Mouse (Mus musculus): ENCODE data around the gene Htra3. TPM values are rescaled to one million over a fixed set of nuclear protein-coding genes. Genes with fewer than 3 reads are reported as not detected.

Gene Htra3
- polyA plus RNA-seq, 1 experiment: 7.1 TPM

DNA sequence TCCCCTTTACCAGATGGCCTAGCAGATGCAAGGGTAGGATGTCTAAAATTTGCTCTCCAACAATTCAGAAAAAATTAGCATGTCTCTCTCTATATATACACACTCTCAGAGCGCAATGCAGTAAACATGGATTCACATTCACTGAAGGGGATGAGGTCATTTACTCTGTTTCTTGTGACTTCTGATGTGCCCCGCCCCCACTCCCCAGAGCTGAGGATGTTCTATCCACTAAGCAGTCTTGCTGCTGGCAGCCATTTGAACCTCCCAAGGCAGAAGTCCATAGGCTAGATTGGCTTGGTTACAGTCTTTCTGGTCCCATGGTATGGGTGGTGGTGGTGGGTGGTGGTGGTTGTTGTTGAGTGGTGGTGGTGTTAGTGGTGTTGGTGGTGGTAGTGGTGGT lies 42.4 kb upstream of the Htra3 start:
- no peak for TF ChIP-seq CTCF (IDR thresholded peaks at IDR 0.05; ENCODE audit: borderline replicate concordance, insufficient read depth, low read depth, low read length)
- TF ChIP-seq POLR2A (IDR thresholded peaks at IDR 0.05; ENCODE audit: borderline replicate concordance, insufficient read depth, low read length): no peak
- Histone ChIP-seq H3K27ac (ENCODE audit: insufficient read depth, low read length) (no peak overlapping the region), H3K4me1 (ENCODE audit: control insufficient read depth, insufficient read depth, low read length) (no peaks in the 10 kb centered on the region), H3K4me3 (replicated peaks; ENCODE audit: insufficient read depth, low read depth, low read length) (no peak overlapping the region), H3K27me3 (ENCODE audit: control insufficient read depth, insufficient read depth, low read length) (no peaks in the 10 kb centered on the region)
- 97% methylated on average over 2 of the region's 2 CpGs for WGBS
- no peak for DNase-seq

DNA sequence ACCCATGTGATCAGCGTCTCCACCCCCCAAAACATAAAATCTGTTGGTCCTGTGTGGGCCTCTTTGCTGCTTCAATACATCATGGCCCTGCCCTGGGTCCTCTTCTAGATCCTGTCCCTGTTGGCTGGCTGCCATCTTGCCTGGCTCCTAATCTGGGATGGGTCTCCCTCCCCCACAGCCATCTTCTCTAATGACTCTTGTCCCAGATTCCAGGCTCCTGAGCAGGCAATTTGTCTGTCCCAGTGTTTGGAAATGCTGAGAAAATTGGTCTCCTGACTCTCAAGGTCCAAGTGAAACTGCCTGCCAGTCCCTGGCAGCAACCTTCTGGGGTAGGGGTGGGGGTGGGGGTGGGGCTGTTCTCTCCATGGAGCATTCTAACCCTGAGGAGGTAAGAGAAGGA lies 40.3 kb upstream of the Htra3 start:
- no peak for DNase-seq
- Histone ChIP-seq H3K4me3 (replicated peaks; ENCODE audit: insufficient read depth, low read depth, low read length) (no peak overlapping the region), H3K27ac (ENCODE audit: insufficient read depth, low read length) (no peak overlapping the region), H3K27me3 (ENCODE audit: control insufficient read depth, insufficient read depth, low read length) (no peaks in the 10 kb centered on the region), H3K4me1 (ENCODE audit: control insufficient read depth, insufficient read depth, low read length) (no peaks in the 10 kb centered on the region)
- 52% methylated on average over 1 of the region's 1 CpGs for WGBS
- TF ChIP-seq CTCF (IDR thresholded peaks at IDR 0.05; ENCODE audit: borderline replicate concordance, insufficient read depth, low read depth, low read length) (no peak), POLR2A (IDR thresholded peaks at IDR 0.05; ENCODE audit: borderline replicate concordance, insufficient read depth, low read length) (no peak)

DNA sequence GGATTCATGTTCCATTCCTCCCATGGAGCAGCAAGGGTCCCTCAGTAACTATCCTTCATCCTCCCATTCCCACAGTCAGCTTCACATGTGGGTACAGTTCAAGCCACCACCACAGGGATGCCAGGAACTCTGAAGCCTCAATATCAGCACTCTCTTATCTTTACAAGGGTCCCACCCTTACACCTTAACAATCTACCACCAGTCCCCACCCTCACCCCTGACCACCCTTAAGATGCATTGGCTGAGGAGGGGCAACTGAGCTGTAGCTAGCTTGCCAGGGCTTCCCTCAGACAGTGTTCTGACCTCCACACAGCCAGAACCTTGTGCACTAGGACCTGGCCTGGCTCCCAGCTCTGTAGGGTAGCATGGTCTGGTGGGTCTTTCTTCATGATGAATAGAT lies 39.8 kb upstream of the Htra3 start:
- no peaks in the 10 kb centered on the region for H3K27me3 ChIP-seq (ENCODE audit: control insufficient read depth, insufficient read depth, low read length)

DNA sequence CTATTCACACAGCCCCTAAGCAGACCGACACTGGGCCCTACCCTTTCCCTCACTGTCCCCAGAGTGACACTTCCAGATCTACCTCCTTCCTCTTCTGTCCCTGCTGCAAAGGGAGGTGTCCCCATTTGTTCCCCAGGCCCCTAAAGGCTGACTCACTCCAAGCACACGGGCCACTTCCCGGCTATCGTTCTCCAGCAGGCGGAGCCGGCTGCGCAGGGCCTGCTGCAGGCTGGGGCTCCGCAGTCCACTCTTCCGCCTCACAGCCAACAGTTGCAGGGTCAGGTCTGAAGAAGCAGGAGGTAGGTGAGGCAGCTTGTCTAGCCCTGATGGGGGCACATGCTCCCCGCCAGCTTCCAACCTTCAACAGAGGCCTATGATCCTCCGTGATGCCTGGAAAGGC lies 39.2 kb upstream of the Htra3 start:
- no peaks in the 10 kb centered on the region for H3K4me1 ChIP-seq (ENCODE audit: control insufficient read depth, insufficient read depth, low read length)
- 83% methylated on average over 11 of the region's 11 CpGs for WGBS
- H3K4me3 ChIP-seq (replicated peaks; ENCODE audit: insufficient read depth, low read depth, low read length): no peak overlapping the region
- no peaks in the 10 kb centered on the region for H3K27me3 ChIP-seq (ENCODE audit: control insufficient read depth, insufficient read depth, low read length)
- DNase-seq: no peak
- TF ChIP-seq CTCF (IDR thresholded peaks at IDR 0.05; ENCODE audit: borderline replicate concordance, insufficient read depth, low read depth, low read length) (no peak), POLR2A (IDR thresholded peaks at IDR 0.05; ENCODE audit: borderline replicate concordance, insufficient read depth, low read length) (no peak)
- H3K27ac ChIP-seq (ENCODE audit: insufficient read depth, low read length): no peak overlapping the region

More for the DNA sequence above, 39.8 kb upstream of the Htra3 start:
- no peak overlapping the region for H3K4me3 ChIP-seq (replicated peaks; ENCODE audit: insufficient read depth, low read depth, low read length)
- no peak overlapping the region for H3K27ac ChIP-seq (ENCODE audit: insufficient read depth, low read length)
- no peak for TF ChIP-seq POLR2A (IDR thresholded peaks at IDR 0.05; ENCODE audit: borderline replicate concordance, insufficient read depth, low read length)
- DNase-seq: no peak
- no peaks in the 10 kb centered on the region for H3K4me1 ChIP-seq (ENCODE audit: control insufficient read depth, insufficient read depth, low read length)

DNA sequence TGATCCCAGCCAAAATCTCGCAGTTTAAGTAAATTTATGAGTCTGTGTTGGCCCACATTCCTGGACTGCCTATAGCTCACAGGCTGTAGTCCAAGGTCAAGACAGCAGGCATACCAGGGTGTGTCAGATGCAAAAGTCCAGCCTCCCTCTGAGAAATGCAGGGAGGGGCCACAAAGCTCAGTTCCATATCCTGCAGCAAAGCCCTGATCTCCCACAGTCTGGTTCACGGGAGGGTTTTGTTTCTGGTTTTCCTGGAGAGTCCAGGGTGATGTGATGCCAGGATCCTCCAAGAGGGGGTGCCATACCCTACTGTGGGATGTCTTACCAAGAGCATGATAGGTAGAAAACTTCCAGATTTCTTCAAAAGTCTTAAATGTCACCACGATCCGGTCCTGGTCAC lies 38.4 kb upstream of the Htra3 start:
- WGBS: 51% methylated on average over 4 of the region's 4 CpGs
- TF ChIP-seq POLR2A (IDR thresholded peaks at IDR 0.05; ENCODE audit: borderline replicate concordance, insufficient read depth, low read length): no peak
- peak; percentile 38; the same call in 1 of the 2 replicates for TF ChIP-seq CTCF (IDR thresholded peaks at IDR 0.05; ENCODE audit: borderline replicate concordance, insufficient read depth, low read depth, low read length)
- H3K4me1 ChIP-seq (ENCODE audit: control insufficient read depth, insufficient read depth, low read length): no peaks in the 10 kb centered on the region
- H3K27ac ChIP-seq (ENCODE audit: insufficient read depth, low read length): no peak overlapping the region
- H3K4me3 ChIP-seq (replicated peaks; ENCODE audit: insufficient read depth, low read depth, low read length): no peak overlapping the region
- peak in 1 of 2 experiments; percentile 27 for DNase-seq
- H3K27me3 ChIP-seq (ENCODE audit: control insufficient read depth, insufficient read depth, low read length): no peaks in the 10 kb centered on the region

DNA sequence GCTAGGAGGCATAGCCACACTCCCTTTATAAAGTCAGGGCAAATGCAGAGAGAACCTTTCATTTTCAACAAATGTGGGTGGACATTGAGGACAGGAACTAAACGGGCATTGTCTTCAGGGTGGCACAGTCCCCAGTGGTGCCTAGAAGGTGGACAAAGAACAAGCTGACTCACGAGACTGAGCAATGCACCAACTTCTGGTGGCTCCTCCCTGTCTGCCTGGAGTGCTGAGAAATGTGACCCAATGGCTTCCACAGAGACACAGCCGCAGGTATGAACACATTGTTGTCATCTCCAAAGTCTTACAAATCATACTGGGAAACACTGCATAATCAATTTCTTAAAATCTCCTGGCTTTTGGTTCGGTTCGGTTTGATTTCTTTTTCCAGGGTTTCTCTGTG lies 37.9 kb upstream of the Htra3 start:
- no peak for DNase-seq
- Histone ChIP-seq H3K27ac (ENCODE audit: insufficient read depth, low read length) (no peak overlapping the region), H3K27me3 (ENCODE audit: control insufficient read depth, insufficient read depth, low read length) (no peaks in the 10 kb centered on the region), H3K4me3 (replicated peaks; ENCODE audit: insufficient read depth, low read depth, low read length) (no peak overlapping the region), H3K4me1 (ENCODE audit: control insufficient read depth, insufficient read depth, low read length) (no peaks in the 10 kb centered on the region)
- WGBS: 87% methylated on average over 5 of the region's 5 CpGs
- no peak for TF ChIP-seq POLR2A (IDR thresholded peaks at IDR 0.05; ENCODE audit: borderline replicate concordance, insufficient read depth, low read length)
- TF ChIP-seq CTCF (IDR thresholded peaks at IDR 0.05; ENCODE audit: borderline replicate concordance, insufficient read depth, low read depth, low read length): no peak

DNA sequence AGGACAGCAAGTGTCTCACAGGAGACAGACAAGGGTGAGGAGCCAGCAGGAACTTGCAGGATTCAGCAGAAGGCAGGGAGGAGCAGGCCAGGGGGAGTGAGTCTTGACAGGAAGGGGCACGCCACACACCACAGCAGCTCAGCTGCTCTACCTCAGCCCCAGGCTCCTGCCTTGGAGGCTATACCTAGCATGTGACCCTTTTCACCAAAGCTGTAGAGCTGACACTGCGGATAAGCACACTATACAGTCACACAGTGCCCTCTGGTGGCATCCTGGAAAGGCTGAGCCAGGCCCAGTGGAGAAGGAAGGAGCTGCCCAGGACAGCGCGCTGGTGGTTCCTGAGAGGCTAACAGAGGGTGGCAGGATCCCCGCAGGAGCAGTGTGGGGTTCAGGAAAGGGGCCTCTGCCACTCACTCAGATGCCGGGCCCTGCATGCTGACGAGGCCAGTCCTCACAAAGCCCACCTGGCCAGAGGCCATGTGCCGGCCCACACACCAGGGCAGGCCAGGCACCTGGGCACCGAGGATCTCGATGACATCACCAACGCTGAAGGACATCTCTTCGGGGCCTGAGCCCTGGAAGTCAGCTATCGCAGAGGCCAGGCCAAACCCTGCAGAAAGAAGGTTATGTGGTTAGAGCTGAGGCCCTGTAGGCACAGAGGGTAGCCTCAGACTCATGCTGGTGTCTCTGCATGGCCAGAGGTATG lies 34.2 kb upstream of the Htra3 start:
- DNase-seq: peak; percentile 63 to 67
- no peaks in the 10 kb centered on the region for H3K27me3 ChIP-seq (ENCODE audit: control insufficient read depth, insufficient read depth, low read length)
- no peak overlapping the region for H3K27ac ChIP-seq (ENCODE audit: insufficient read depth, low read length)
- 29% methylated on average over 13 of the region's 13 CpGs for WGBS
- TF ChIP-seq CTCF (IDR thresholded peaks at IDR 0.05; ENCODE audit: borderline replicate concordance, insufficient read depth, low read depth, low read length) (peak; percentile 96), POLR2A (IDR thresholded peaks at IDR 0.05; ENCODE audit: borderline replicate concordance, insufficient read depth, low read length) (no peak)
- H3K4me3 ChIP-seq (replicated peaks; ENCODE audit: insufficient read depth, low read depth, low read length): no peak overlapping the region
- H3K4me1 ChIP-seq (ENCODE audit: control insufficient read depth, insufficient read depth, low read length): no peaks in the 10 kb centered on the region

DNA sequence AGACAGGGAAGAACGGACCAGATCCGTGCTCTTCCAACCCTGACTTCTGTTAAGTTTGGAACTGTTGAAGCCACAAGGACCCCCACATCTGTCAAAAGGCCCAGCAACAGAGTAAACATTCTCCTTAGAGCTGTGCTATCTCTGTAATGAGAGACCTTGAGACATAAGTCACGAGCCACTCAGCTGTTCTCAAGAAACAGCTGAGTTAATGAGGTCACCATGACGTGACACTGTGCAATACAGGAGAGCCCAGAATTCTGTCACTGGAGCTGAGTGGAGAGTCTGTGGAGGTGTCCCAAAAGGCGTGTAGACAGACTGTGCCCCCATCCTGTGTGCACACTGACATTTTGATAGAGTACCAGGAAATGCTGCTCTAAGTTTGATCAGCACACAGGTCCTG lies 32.9 kb upstream of the Htra3 start:
- WGBS: 82% methylated on average over 5 of the region's 5 CpGs
- H3K27me3 ChIP-seq (ENCODE audit: control insufficient read depth, insufficient read depth, low read length): no peaks in the 10 kb centered on the region
- no peak overlapping the region for H3K4me3 ChIP-seq (replicated peaks; ENCODE audit: insufficient read depth, low read depth, low read length)
- no peaks in the 10 kb centered on the region for H3K4me1 ChIP-seq (ENCODE audit: control insufficient read depth, insufficient read depth, low read length)
- TF ChIP-seq POLR2A (IDR thresholded peaks at IDR 0.05; ENCODE audit: borderline replicate concordance, insufficient read depth, low read length) (no peak), CTCF (IDR thresholded peaks at IDR 0.05; ENCODE audit: borderline replicate concordance, insufficient read depth, low read depth, low read length) (no peak)
- H3K27ac ChIP-seq (ENCODE audit: insufficient read depth, low read length): no peak overlapping the region
- DNase-seq: no peak
